Mouse (Mus musculus) G1E (cell line): ENCODE data around the gene Atp13a1. TPM values are rescaled to one million over a fixed set of nuclear protein-coding genes. Genes with fewer than 3 reads are reported as not detected.

Source experiments
- ATAC-seq: 2 replicates; pipeline ENCODE4 v1.8.0; 2016; ENCODE audit warnings: mild to moderate bottlenecking; ENCODE audit not compliant: insufficient number of reproducible peaks, poor library complexity, low FRiP score, severe bottlenecking; ENCODE audit errors: extremely low read depth
- DNase-seq: peaks from one replicate; pipeline ENCODE4 v3.0.0; 2012; ENCODE audit warnings: low spot score
- H3K27me3 ChIP-seq: 2 replicates; pipeline ENCODE4 v1.6.1; 2012; ENCODE audit warnings: mild to moderate bottlenecking, low read length, inconsistent platforms; ENCODE audit not compliant: insufficient read depth
- H3K36me3 ChIP-seq: replicated peaks from 2 replicates; pipeline ENCODE3; 2012; ENCODE audit warnings: mild to moderate bottlenecking, inconsistent platforms
- H3K4me1 ChIP-seq: 2 replicates; pipeline ENCODE4 v1.6.1; 2012; ENCODE audit warnings: low read depth, low read length, inconsistent platforms, mixed read lengths; ENCODE audit not compliant: insufficient read depth
- H3K4me3 ChIP-seq: 2 replicates; pipeline ENCODE4 v1.5.1; 2012; ENCODE audit warnings: low read depth, mild to moderate bottlenecking, inconsistent platforms, low read length, moderate library complexity, mixed read lengths
- H3K9me3 ChIP-seq: replicated peaks from 2 replicates; pipeline ENCODE4 v1.6.1; 2012; ENCODE audit warnings: inconsistent platforms
- CTCF ChIP-seq: IDR thresholded peaks from 2 replicates; pipeline ENCODE4 v1.5.1; 2012; ENCODE audit warnings: low read depth, low read length, inconsistent platforms, mixed read lengths
- GATA1 ChIP-seq: IDR thresholded peaks from 2 replicates; pipeline ENCODE4 v1.6.1; 2012; ENCODE audit warnings: borderline replicate concordance, low read length, inconsistent platforms, mixed read lengths
- GATA2 ChIP-seq: IDR thresholded peaks from 2 replicates; pipeline ENCODE4 v1.6.1; 2012; ENCODE audit warnings: low read depth, low read length, inconsistent platforms, borderline replicate concordance
- POLR2AphosphoS5 ChIP-seq: IDR thresholded peaks from 2 replicates; pipeline ENCODE4 v1.6.1; 2012; ENCODE audit warnings: low read depth, low read length, inconsistent platforms; ENCODE audit not compliant: insufficient replicate concordance
- TAL1 ChIP-seq: conservative IDR thresholded peaks from 2 replicates; pipeline ENCODE4 v1.6.1; 2012; ENCODE audit warnings: low read depth, low read length, inconsistent platforms, mixed read lengths
- polyA plus RNA-seq: library from polyadenylated mRNA; stranded (reverse); fragments of >175 nt; gene quantifications from 2 replicates; pipeline ENCODE4 v1.2.3, GENCODE M21; 2012
- total RNA-seq, 2 experiments: library from RNA; stranded (forward) in 1 of 2; stranded (reverse) in 1 of 2; fragments of 200-1000 nt in 1 of 2; fragments of >200 nt in 1 of 2; fragmentation: Nextera tagmentation in 1 of 2; gene quantifications; 2 replicates each; pipeline ENCODE4 v1.2.3; 2014 to 2017

The Atp13a1 gene
- total and polyA plus RNA-seq, 3 experiments = 17.8 to 43.6 (median 27.8) TPM

DNA sequence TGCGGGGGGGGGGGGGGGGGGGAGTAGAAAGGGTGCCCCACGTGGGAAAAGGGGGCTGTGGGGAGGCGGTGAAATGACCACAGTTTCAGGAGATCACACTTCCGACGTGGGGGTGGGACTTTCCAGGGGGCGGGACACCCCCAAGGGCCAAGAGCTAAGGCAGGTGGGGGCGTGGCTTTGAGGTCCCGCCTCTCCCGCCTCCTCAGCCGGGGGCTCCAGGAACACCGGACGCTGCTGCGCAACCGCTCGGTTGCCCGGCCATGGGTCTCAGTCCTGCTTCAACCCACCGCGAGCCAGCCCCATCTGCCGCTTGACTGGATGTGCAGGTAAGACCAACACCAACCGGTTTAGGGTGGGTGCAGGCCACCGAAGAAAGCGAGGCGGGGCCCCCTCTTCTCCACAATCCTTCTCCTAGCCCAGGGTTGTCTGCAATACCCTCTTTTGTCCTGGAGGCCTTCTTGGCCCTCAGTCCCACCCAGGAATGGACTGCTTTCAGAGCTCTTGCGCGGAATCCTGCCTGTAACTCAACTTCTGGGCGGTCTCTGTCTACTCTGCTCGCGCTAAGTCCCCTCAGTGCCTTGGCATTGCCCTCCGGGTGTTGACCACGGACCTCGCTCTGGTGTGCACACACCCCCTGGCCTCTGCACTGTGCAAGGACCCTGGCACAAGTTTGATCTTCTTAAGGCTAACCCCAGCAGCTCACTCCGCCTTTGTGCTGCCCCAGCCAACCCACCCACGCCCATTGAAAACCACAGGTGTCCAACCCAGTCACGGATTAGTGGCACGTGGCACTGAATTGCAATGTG lies 31.6 kb downstream of the Atp13a1 start, which contains the start of gene Lpar2:
TSS of gene Lpar2 (plus strand) at position 44 of the 806 bp plus-strand sequence.
- DNase-seq = peak; percentile 86
- Histone ChIP-seq H3K4me1 (peaks cover 31% of the 10 kb centered on the region), H3K9me3 (no peaks in the 10 kb centered on the region), H3K4me3 (peak within 1 kb of the TSS; percentile 75), H3K27me3 (peaks cover 6% of the 10 kb centered on the region; the same call in 1 of the 2 replicates), H3K36me3 (peaks cover 70% of the 10 kb centered on the region)
- peak; percentile 17; the same call in 1 of the 2 replicates for ATAC-seq
- no peak for TF ChIP-seq TAL1
- no peak for TF ChIP-seq POLR2AphosphoS5
- TF ChIP-seq GATA2 = no peak
- TF ChIP-seq GATA1 = no peak
- no peak for TF ChIP-seq CTCF

- no peak overlapping the region for H3K4me3 ChIP-seq
- ATAC-seq (no peak), DNase-seq (no peak)
- no peak for TF ChIP-seq CTCF
- no peak for TF ChIP-seq GATA2
- no peak for TF ChIP-seq TAL1
- TF ChIP-seq GATA1 = no peak
- TF ChIP-seq POLR2AphosphoS5 = no peak
- H3K36me3 ChIP-seq = peaks cover 41% of the 10 kb centered on the region
- peaks cover 31% of the 10 kb centered on the region for H3K4me1 ChIP-seq
- H3K9me3 ChIP-seq = no peaks in the 10 kb centered on the region
- peaks cover 6% of the 10 kb centered on the region; the same call in 1 of the 2 replicates for H3K27me3 ChIP-seq
These were observed 35.4 kb downstream of the Atp13a1 start for GRCm38 (mm10) chr8:69826371-69826770.

DNA sequence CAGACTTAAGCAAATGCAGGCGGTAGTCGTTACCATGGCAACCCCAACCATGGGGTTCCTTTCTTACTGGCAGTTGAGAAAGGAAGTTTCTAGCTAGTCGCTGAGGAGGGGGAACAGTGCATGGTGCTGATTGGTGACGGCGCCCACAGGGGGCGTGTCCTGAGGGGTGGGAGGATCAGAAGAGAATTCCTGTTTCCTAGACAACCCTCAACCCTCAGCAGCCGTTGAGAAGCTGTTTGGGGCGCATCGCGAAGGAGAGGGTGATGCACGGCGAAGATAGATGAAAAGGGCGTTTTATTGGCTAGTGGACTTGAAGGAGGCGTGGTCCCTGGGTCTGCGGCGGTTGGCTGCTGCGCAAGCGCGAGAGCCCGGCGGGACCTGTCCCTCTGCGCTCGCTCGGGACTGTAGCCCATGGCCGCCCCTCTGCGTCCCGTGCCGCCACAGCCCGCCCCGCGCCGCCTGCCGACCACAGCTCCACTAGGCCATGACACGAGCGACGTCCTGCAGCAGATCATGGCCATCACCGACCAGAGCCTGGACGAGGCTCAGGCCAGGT lies 41.4 kb downstream of the Atp13a1 start, which contains the start of gene Pbx4:
TSS of gene Pbx4 (plus strand) at position 194 of the 556 bp plus-strand sequence.
- Histone ChIP-seq H3K4me3 (peak within 1 kb of the TSS; percentile 80), H3K4me1 (peaks cover 18% of the 10 kb centered on the region), H3K27me3 (no peaks in the 10 kb centered on the region; the same call in 1 of the 2 replicates), H3K9me3 (no peaks in the 10 kb centered on the region), H3K36me3 (peaks cover 10% of the 10 kb centered on the region)
- peak; percentile 87 for ATAC-seq
- TF ChIP-seq TAL1 (no peak), GATA2 (no peak), CTCF (no peak), GATA1 (no peak), POLR2AphosphoS5 (no peak)
- peak; percentile 71 for DNase-seq

- no peak for TF ChIP-seq CTCF
- TF ChIP-seq POLR2AphosphoS5 = no peak
- TF ChIP-seq GATA2 = no peak
- TF ChIP-seq GATA1 = no peak
- no peak for TF ChIP-seq TAL1
- H3K36me3 ChIP-seq = no peaks in the 10 kb centered on the region
These were observed 46.2 kb downstream of the Atp13a1 start for GRCm38 (mm10) chr8:69837057-69837682.

DNA sequence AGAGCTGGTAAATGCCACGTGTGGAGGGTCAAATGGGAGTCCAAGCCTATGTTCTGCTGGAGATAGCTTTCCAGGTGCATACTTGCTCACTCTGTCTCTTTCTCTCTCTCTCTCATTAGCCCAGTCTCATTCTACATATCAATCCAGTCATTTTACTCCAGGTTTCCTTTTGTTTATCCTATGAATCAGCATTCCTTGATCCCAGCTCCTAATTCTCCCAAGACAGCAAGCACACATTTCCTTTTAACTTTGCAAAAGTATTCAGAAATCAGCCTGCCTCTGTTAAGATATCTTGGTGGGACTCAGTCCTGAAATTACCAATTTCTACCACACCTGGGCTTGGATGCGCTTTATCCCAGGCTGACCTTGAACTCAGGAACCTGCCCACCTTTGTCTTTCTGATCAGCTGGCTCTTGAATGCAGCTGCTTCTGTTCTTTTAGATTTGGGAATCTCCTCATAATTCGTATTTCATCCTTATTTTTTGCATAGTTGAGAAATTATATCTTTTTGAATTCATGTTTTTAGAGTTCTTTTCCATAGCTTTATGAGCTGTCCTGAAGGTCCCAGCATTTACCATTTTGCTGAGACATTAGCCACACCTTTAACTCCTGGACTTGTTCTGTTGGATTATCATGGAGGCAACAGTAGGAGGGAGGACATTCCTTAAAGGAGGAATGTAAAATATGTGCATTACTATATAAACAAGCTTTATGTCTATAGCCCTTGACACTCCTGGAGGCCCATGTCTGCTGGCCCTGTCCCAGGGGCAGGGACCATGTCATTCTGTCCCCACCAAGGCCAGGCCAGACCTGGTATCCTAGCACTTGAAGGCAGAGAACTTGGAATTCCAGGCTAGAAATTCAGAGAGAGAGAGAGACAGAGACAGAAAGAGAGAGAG lies 56.5 kb downstream of the Atp13a1 start:
- TF ChIP-seq GATA1 = no peak
- TF ChIP-seq GATA2 = no peak
- no peak for TF ChIP-seq POLR2AphosphoS5
- no peak for TF ChIP-seq TAL1
- no peak for TF ChIP-seq CTCF
- Histone ChIP-seq H3K4me1 (peaks cover 22% of the 10 kb centered on the region), H3K27me3 (no peaks in the 10 kb centered on the region), H3K9me3 (no peaks in the 10 kb centered on the region), H3K36me3 (no peaks in the 10 kb centered on the region), H3K4me3 (no peak overlapping the region)
- DNase-seq (no peak), ATAC-seq (no peak)

More at GRCm38 (mm10) chr8:69837057-69837682, 46.2 kb downstream of the Atp13a1 start:
- Histone ChIP-seq H3K4me3 (no peak overlapping the region), H3K9me3 (no peaks in the 10 kb centered on the region), H3K4me1 (peaks cover 13% of the 10 kb centered on the region), H3K27me3 (no peaks in the 10 kb centered on the region; the same call in none of the 2 replicates)
- no peak for DNase-seq
- ATAC-seq = no peak
